Mouse (Mus musculus) ES-E14 (cell line): ENCODE data around the gene Iqschfp. TPM values are rescaled to one million over a fixed set of nuclear protein-coding genes. Genes with fewer than 3 reads are reported as not detected.

Source experiments
- DNase-seq: peaks from one replicate; pipeline ENCODE4 v3.0.0-alpha.2; 2013; ENCODE audit warnings: low read depth, low spot score
- H3K27ac ChIP-seq: 2 replicates; pipeline ENCODE4 v1.5.1; 2012; ENCODE audit warnings: low read depth, mild to moderate bottlenecking, low read length, moderate library complexity, mixed read lengths; ENCODE audit not compliant: poor library complexity, insufficient read depth, severe bottlenecking
- H3K36me3 ChIP-seq: 2 replicates; pipeline ENCODE4 v1.6.1; 2012; ENCODE audit warnings: mild to moderate bottlenecking, low read length, moderate library complexity, mixed read lengths; ENCODE audit not compliant: control insufficient read depth, poor library complexity, insufficient read depth, severe bottlenecking
- H3K4me1 ChIP-seq, 2 experiments: fragments of 150-350 bp in 1 of 2; sonication (generic) in 1 of 2; 2 replicates each; pipeline ENCODE4 v1.6.1; 2012; ENCODE audit warnings: low read length in 2 of 2, mild to moderate bottlenecking in 1 of 2, mixed read lengths in 1 of 2; ENCODE audit not compliant: control insufficient read depth in 2 of 2, insufficient read depth in 2 of 2, poor library complexity in 1 of 2
- H3K4me3 ChIP-seq, 2 experiments: fragments of 150-350 bp in 1 of 2; sonication (generic) in 1 of 2; 2 replicates each; pipeline ENCODE4 v1.5.1; 2012; ENCODE audit warnings: low read length in 2 of 2, low read depth in 1 of 2, mild to moderate bottlenecking in 1 of 2, mixed read lengths in 1 of 2; ENCODE audit not compliant: insufficient read depth in 1 of 2, poor library complexity in 1 of 2, severe bottlenecking in 1 of 2
- H3K9ac ChIP-seq: 2 replicates; pipeline ENCODE4 v1.6.1; 2012; ENCODE audit warnings: low read depth, mild to moderate bottlenecking, low read length, mixed read lengths; ENCODE audit not compliant: poor library complexity, insufficient read depth, severe bottlenecking
- H3K9me3 ChIP-seq: fragments of 150-350 bp; sonication (generic); 2 replicates; pipeline ENCODE4 v1.6.1; 2012; ENCODE audit warnings: low read depth, mild to moderate bottlenecking, low read length; ENCODE audit not compliant: control insufficient read depth, insufficient read depth
- CHD2 ChIP-seq: IDR thresholded peaks from 2 replicates; pipeline ENCODE4 v1.6.1; 2014; ENCODE audit warnings: mild to moderate bottlenecking, low read depth, low read length, inconsistent platforms
- HCFC1 ChIP-seq: IDR thresholded peaks from 2 replicates; pipeline ENCODE4 v1.6.1; 2012; ENCODE audit warnings: low read length, inconsistent platforms, borderline replicate concordance; ENCODE audit not compliant: insufficient read depth
- MAFK ChIP-seq: IDR thresholded peaks from 2 replicates; pipeline ENCODE4 v1.6.1; 2014; ENCODE audit warnings: mild to moderate bottlenecking, low read depth, low read length, inconsistent platforms; ENCODE audit not compliant: insufficient read depth
- ZC3H11A ChIP-seq: IDR thresholded peaks from 2 replicates; pipeline ENCODE4 v1.6.1; 2012; ENCODE audit warnings: low read depth, mild to moderate bottlenecking, inconsistent platforms, low read length, borderline replicate concordance
- ZNF384 ChIP-seq: IDR thresholded peaks from 2 replicates; pipeline ENCODE4 v1.6.1; 2012; ENCODE audit warnings: low read depth, low read length, inconsistent platforms
- in situ Hi-C, 2 experiments: fragments of 600-800 bp; cut with MboI; formaldehyde crosslinking; loops; one replicate each; pipeline ENCODE4 v1.15.1; 2025; ENCODE audit warnings: low sequenced_read_pairs in 2 of 2, inconsistent platforms in 1 of 2; ENCODE audit not compliant: unreplicated experiment in 2 of 2
- total RNA-seq: library from RNA; depleted of rRNA; stranded (reverse); fragments of 300-350 nt; gene quantifications from 2 replicates; pipeline ENCODE4 v1.2.3, GENCODE M21; 2012

The Iqschfp gene
- total RNA-seq, 1 experiment = not detected

GRCm38 (mm10) chr3:68642935-68643334, 750.9 kb downstream of the Iqschfp start:
- Histone ChIP-seq H3K36me3 (no peaks in the 10 kb centered on the region), H3K4me1 (peaks cover 0 to 4% of the 10 kb centered on the region in 2 experiments; a peak in 1 of 4 replicates), H3K9me3 (no peaks in the 10 kb centered on the region), H3K4me3 (no peak overlapping the region), H3K27ac (no peak overlapping the region), H3K9ac (no peak overlapping the region)
- DNase-seq = no peak
- in situ Hi-C loops = no loop called here
- TF ChIP-seq MAFK (no peak), HCFC1 (no peak)

DNA sequence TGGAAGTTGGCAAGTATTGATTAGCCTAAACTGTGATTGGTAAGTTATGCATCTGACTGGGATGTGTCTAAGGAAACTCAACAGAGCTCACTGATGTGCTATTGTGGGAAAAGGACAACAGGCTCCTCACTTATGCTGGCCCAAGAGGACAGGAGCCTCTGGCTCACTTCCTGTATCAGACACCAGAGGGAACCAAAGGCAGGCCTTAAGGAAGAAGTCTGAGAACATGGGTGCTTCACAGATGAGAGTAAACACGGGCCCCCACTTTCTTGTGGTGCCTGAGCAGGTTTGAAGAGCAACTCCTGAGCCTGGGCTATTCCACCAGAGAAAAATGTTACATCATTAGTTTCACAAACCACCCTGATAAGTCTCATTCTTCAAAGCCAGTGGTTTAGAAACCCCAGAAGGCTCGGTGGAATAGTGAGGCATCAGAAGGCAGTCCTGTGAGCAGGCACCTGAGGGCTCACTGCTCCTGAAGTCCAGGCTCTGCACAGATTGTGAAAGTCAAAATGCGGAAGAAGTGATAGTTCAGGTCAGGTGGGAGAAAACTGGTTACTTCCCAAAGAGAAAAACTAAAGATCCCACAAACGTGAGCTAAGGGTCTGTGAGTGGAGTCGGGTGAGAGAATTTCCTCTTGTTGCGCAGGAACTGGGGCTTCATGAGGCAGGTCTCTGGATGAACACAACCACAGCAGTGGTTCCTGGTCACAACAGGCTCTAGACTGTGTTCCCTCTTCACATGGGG, 754.5 kb downstream of the Iqschfp start:
- DNase-seq = no peak
- TF ChIP-seq ZC3H11A = no peak
- no peak for TF ChIP-seq HCFC1
- no peak for TF ChIP-seq CHD2
- TF ChIP-seq ZNF384 = no peak
- no peak for TF ChIP-seq MAFK
- no peak overlapping the region for H3K9ac ChIP-seq
- no peaks in the 10 kb centered on the region for H3K36me3 ChIP-seq
- H3K9me3 ChIP-seq = no peaks in the 10 kb centered on the region
- no peak overlapping the region for H3K4me3 ChIP-seq
- in situ Hi-C loops = no loop called here
- no peaks in the 10 kb centered on the region for H3K4me1 ChIP-seq
- no peak overlapping the region for H3K27ac ChIP-seq

DNA sequence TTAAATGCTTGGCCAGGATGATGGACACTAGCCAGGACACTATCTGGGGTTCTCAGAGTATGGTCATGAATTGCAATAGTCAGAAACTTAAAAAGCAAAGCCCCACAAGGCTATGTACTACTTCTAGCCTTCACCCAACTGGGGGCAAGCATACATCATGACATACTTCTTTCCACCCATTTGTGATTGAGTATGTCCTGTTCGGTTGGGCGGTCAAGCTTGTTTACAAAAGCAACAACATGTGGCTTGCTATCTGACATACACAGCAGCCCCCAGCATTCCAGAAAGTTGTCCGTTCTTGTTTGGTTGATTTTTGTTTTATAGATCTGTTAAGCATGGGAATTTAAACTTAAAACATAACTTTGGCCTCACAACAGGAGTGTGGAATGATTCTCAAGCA, 755.2 kb downstream of the Iqschfp start:
- Histone ChIP-seq H3K9me3 (no peaks in the 10 kb centered on the region), H3K4me3 (no peak overlapping the region), H3K36me3 (no peaks in the 10 kb centered on the region), H3K9ac (no peak overlapping the region), H3K4me1 (no peaks in the 10 kb centered on the region), H3K27ac (no peak overlapping the region)
- TF ChIP-seq MAFK = no peak
- TF ChIP-seq HCFC1 = no peak
- TF ChIP-seq ZNF384 = no peak
- TF ChIP-seq ZC3H11A = no peak
- DNase-seq = no peak
- in situ Hi-C loops = no loop called here

DNA sequence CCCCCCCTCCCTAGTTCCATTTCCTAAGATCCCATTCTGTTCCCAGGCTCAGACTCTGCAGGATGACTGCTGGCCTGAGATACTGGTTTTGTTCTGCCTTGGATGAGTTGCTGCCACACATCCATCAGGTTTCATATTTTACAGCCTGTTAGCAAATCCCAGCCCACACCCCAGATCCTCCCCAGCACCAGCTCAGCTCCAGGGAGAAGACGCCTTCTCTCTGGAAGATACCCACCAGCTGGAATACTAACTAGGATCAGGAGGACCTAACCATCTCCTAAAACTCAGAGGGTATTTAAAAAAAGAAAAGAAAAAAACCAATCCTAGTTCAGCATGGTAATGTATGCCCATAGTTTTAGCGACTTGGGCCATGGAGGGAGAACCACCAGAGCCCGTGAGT, 758.2 kb downstream of the Iqschfp start:
- Histone ChIP-seq H3K4me1 (no peaks in the 10 kb centered on the region), H3K9ac (no peak overlapping the region), H3K36me3 (no peaks in the 10 kb centered on the region), H3K4me3 (no peak overlapping the region), H3K27ac (no peak overlapping the region), H3K9me3 (no peaks in the 10 kb centered on the region)
- in situ Hi-C loops = no loop called here
- TF ChIP-seq ZNF384 (no peak), ZC3H11A (no peak), HCFC1 (no peak), MAFK (no peak), CHD2 (no peak)
- no peak for DNase-seq
